Mouse (Mus musculus) c-Kit-negative CD71-positive TER-119-positive erythroid progenitor cells, embryonic 14.5 days (primary cell): ENCODE measurements around the gene Syt17.
"Not testable (repeated sequence)": the region's sequence is repeated elsewhere in the genome, so short reads cannot be mapped to it uniquely, and the experiment has no call there.

Experiments used
- DNase-seq: peaks from one replicate; pipeline ENCODE4 v3.0.0-alpha.2; 2013; ENCODE audit warnings: low read depth, low spot score

Gene Syt17

GRCm38 (mm10) chr7:118380056-118380455 lies 68.0 kb downstream of the Syt17 start:
- DNase-seq: no peak

GRCm38 (mm10) chr7:118376590-118376989 lies 71.4 kb downstream of the Syt17 start:
- no peak for DNase-seq

- no peak for DNase-seq
Observed at GRCm38 (mm10) chr7:118375341-118375740, 72.7 kb downstream of the Syt17 start.

- DNase-seq: no peak
Observed at GRCm38 (mm10) chr7:118371361-118371760, 76.7 kb downstream of the Syt17 start.

GRCm38 (mm10) chr7:118369705-118370104 lies 78.3 kb downstream of the Syt17 start:
- no peak for DNase-seq

GRCm38 (mm10) chr7:118365902-118366301 lies 82.1 kb downstream of the Syt17 start:
- DNase-seq: no peak

GRCm38 (mm10) chr7:118365251-118365650 lies 82.8 kb downstream of the Syt17 start:
- no peak for DNase-seq

- DNase-seq: no peak
Observed at GRCm38 (mm10) chr7:118364353-118365007, 83.5 kb downstream of the Syt17 start.

GRCm38 (mm10) chr7:118363587-118364233 lies 84.3 kb downstream of the Syt17 start:
- no peak for DNase-seq

- no peak for DNase-seq
Observed at GRCm38 (mm10) chr7:118362931-118363330, 85.1 kb downstream of the Syt17 start.

GRCm38 (mm10) chr7:118362258-118362657 lies 85.8 kb downstream of the Syt17 start:
- no peak for DNase-seq

- DNase-seq: no peak
Observed at GRCm38 (mm10) chr7:118358977-118359376, 89.0 kb downstream of the Syt17 start.

GRCm38 (mm10) chr7:118356410-118357005 lies 91.5 kb downstream of the Syt17 start:
- not testable (repeated sequence) for DNase-seq

- DNase-seq: no peak
Observed at GRCm38 (mm10) chr7:118350840-118351239, 97.2 kb downstream of the Syt17 start.

GRCm38 (mm10) chr7:118346943-118347342 lies 101.1 kb downstream of the Syt17 start:
- no peak for DNase-seq

- no peak for DNase-seq
Observed at GRCm38 (mm10) chr7:118346432-118346831, 101.6 kb downstream of the Syt17 start.

GRCm38 (mm10) chr7:118345396-118345795 lies 102.6 kb downstream of the Syt17 start:
- no peak for DNase-seq

GRCm38 (mm10) chr7:118344701-118345100 lies 103.3 kb downstream of the Syt17 start:
- no peak for DNase-seq
